Mouse (Mus musculus): ENCODE data around the gene Cdca7l. TPM values are rescaled to one million over a fixed set of nuclear protein-coding genes. Genes with fewer than 3 reads are reported as not detected.
"Not testable (repeated sequence)": the region's sequence is repeated elsewhere in the genome, so short reads cannot be mapped to it uniquely, and the experiment has no call there.

Cdca7l gene
- 3.4 and 4.1 TPM in 2 replicates for polyA plus RNA-seq (2015; fragmentation: Nextera tagmentation; extraction: Ambion mirVana)

GRCm38 (mm10) chr12:117803989-117804388 is at the start of gene Cdca7l:
Cdca7l (plus strand) TSS chr12:117804289.
- not testable (repeated sequence) for ATAC-seq (replicated peaks); H3K9me3 ChIP-seq

DNA sequence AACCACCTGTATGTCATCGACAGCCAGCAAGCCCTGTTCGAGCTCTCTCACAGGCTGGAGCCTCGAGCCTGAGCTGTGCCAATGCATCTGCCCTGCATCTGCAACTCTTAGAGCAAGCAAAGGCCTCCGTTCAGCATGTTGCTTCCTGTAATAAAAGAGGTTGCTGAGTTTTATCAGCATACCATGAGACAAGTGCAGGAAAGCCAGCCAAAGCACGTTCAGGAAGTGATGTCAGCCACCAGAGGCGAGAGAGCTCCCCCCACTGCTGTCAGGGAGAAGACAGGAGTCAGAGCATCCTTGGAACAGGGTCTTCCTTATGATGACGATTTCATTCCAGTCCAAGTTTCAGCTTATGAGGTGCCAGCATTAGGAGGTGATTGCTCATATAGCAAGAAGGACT is 48.1 kb upstream of the Cdca7l start:
- Histone ChIP-seq H3K27ac (no peak overlapping the region), H3K36me3 (replicated peaks) (no peaks in the 10 kb centered on the region), H3K27me3 (replicated peaks) (no peaks in the 10 kb centered on the region), H3K4me3 (no peak overlapping the region), H3K9ac (no peak overlapping the region), H3K9me3 (no peaks in the 10 kb centered on the region), H3K4me1 (peaks cover 15% of the 10 kb centered on the region), H3K4me2 (no peak overlapping the region)
- WGBS: 81% methylated on average over 7 of the region's 7 CpGs
- ATAC-seq (replicated peaks): no peak

More at GRCm38 (mm10) chr12:117803989-117804388, at the start of gene Cdca7l:
- not testable (repeated sequence) for H3K4me2 ChIP-seq; H3K27ac ChIP-seq; H3K4me3 ChIP-seq; H3K9ac ChIP-seq; H3K36me3 ChIP-seq (replicated peaks)
- Histone ChIP-seq H3K4me1 (peaks cover 31% of the 10 kb centered on the region), H3K27me3 (replicated peaks) (peaks cover 13% of the 10 kb centered on the region)
- 100% methylated on average over 2 of the region's 6 CpGs for WGBS

DNA sequence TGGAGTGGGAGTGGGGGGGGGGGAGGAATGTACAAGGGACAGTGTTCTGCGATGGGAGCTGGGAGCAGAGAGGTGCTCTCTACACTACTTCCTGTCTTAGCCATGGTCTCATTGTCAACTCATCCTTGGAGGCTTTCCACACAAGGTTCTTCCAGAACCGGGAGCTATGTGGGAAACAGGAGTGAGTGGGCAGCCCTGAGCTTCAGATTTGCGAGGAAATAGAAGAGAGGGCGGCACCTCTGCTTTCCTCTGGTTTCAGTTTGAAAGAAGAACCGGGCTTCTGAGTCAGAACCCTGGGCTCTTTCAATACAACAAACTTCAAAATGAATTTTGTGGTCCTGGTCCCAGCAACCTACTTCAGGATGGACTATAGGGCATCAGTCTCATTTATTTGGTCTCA is 43.7 kb upstream of the Cdca7l start:
- Histone ChIP-seq H3K4me1 (peaks cover 9% of the 10 kb centered on the region; the same call in 1 of the 2 replicates), H3K36me3 (replicated peaks) (no peaks in the 10 kb centered on the region), H3K27ac (no peak overlapping the region), H3K4me3 (no peak overlapping the region), H3K27me3 (replicated peaks) (no peaks in the 10 kb centered on the region), H3K4me2 (no peak overlapping the region), H3K9ac (no peak overlapping the region), H3K9me3 (no peaks in the 10 kb centered on the region)
- 87% methylated on average over 5 of the region's 5 CpGs for WGBS
- no peak for ATAC-seq (replicated peaks)

DNA sequence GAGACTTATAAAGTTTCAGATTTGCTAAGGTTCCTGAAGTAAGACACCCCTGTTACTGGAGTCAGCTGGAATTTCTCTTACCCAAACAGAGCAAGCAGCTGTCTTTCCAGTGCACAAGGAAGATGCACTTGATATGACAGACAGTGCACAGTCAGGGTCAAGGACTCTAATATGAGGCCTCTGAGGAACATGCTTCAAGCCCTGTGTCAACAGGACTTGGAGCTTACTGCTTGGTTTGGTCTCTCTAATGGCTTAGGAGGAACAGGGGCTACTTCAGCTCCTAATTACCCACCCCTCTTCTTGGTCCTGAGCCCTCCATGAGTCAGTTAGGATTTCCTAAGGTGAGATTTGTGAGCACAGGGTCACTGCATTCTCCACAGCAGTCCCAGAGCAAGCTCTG is 43.2 kb upstream of the Cdca7l start:
- Histone ChIP-seq H3K4me1 (peaks cover 9% of the 10 kb centered on the region; the same call in 1 of the 2 replicates), H3K9ac (no peak overlapping the region), H3K36me3 (replicated peaks) (no peaks in the 10 kb centered on the region), H3K27ac (no peak overlapping the region), H3K4me3 (no peak overlapping the region), H3K27me3 (replicated peaks) (no peaks in the 10 kb centered on the region), H3K4me2 (no peak overlapping the region), H3K9me3 (no peaks in the 10 kb centered on the region)
- ATAC-seq (replicated peaks): no peak

DNA sequence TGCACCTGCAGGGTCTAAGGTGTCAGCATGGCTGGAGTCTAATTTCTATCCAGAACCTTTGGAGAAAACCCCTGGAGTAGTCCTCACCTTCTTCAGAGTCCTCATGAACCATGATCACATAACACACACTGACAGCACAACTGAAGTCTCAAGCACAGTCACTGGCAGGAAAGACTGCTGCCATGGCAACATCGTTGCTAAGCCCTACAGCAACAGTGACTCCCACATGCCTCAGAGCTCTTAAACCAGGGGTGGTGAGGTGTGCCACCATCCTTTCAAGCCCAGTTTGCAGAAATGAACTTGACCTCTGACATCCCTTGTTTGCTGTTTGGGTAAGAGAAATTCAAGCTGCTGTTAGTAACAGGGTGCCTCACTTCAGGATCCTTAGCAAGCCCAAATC is 42.4 kb upstream of the Cdca7l start:
- no peaks in the 10 kb centered on the region for H3K36me3 ChIP-seq (replicated peaks)
- H3K27me3 ChIP-seq (replicated peaks): no peaks in the 10 kb centered on the region
- peaks cover 9% of the 10 kb centered on the region; the same call in 1 of the 2 replicates for H3K4me1 ChIP-seq
- H3K4me3 ChIP-seq: no peak overlapping the region
- no peak overlapping the region for H3K27ac ChIP-seq
- ATAC-seq (replicated peaks): peak; percentile 75
- H3K9me3 ChIP-seq: no peaks in the 10 kb centered on the region
- no peak overlapping the region for H3K9ac ChIP-seq
- H3K4me2 ChIP-seq: no peak overlapping the region
- WGBS: 31% methylated on average over 1 of the region's 1 CpGs

- Histone ChIP-seq H3K27me3 (replicated peaks) (no peaks in the 10 kb centered on the region), H3K9ac (no peak overlapping the region), H3K36me3 (replicated peaks) (no peaks in the 10 kb centered on the region), H3K4me3 (no peak overlapping the region), H3K4me2 (no peak overlapping the region), H3K27ac (no peak overlapping the region), H3K9me3 (no peaks in the 10 kb centered on the region), H3K4me1 (peaks cover 9% of the 10 kb centered on the region; the same call in 1 of the 2 replicates)
- 85% methylated on average over 3 of the region's 3 CpGs for WGBS
- no peak for ATAC-seq (replicated peaks)
Observed at GRCm38 (mm10) chr12:117763247-117763646, 40.8 kb upstream of the Cdca7l start.

GRCm38 (mm10) chr12:117764839-117765238 is 39.2 kb upstream of the Cdca7l start:
- Histone ChIP-seq H3K9ac (no peak overlapping the region), H3K9me3 (no peaks in the 10 kb centered on the region), H3K27me3 (replicated peaks) (0 out of 2 replicates have a peak, but pooled peaks cover 4% of the 10 kb centered on the region), H3K4me3 (no peak overlapping the region), H3K4me1 (peaks cover 9% of the 10 kb centered on the region; the same call in 1 of the 2 replicates), H3K4me2 (no peak overlapping the region), H3K27ac (no peak overlapping the region), H3K36me3 (replicated peaks) (no peaks in the 10 kb centered on the region)
- ATAC-seq (replicated peaks): no peak; the same call in 1 of the 2 replicates
- 7% methylated on average over 7 of the region's 7 CpGs for WGBS

DNA sequence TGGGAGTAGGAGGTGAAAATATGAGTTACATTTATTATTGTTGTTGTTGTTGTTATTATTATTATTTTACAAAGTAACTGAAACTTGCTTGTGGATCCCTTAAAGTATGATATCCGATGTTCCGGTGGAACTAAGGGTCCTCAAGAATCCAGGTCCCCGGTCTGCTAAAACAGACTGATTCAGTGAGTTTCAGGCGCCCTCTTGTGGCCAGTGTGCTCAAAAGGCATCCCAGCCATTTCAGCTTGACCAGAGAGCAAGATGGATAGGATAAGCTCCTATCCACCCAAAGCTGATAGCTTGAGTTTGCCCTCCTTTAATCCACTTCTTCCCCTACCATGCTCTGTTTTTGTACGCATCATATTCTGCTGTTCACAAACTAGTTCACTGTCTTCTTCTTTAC is 35.0 kb upstream of the Cdca7l start:
- Histone ChIP-seq H3K27me3 (replicated peaks) (0 out of 2 replicates have a peak, but pooled peaks cover 9% of the 10 kb centered on the region), H3K27ac (no peak overlapping the region), H3K4me3 (no peak overlapping the region), H3K9me3 (no peaks in the 10 kb centered on the region), H3K4me1 (no peaks in the 10 kb centered on the region), H3K9ac (no peak overlapping the region), H3K36me3 (replicated peaks) (no peaks in the 10 kb centered on the region), H3K4me2 (no peak overlapping the region)
- ATAC-seq (replicated peaks): 0 out of 2 replicates have a peak, but pooled peaks have one; percentile 29
- WGBS: 6% methylated on average over 5 of the region's 5 CpGs

DNA sequence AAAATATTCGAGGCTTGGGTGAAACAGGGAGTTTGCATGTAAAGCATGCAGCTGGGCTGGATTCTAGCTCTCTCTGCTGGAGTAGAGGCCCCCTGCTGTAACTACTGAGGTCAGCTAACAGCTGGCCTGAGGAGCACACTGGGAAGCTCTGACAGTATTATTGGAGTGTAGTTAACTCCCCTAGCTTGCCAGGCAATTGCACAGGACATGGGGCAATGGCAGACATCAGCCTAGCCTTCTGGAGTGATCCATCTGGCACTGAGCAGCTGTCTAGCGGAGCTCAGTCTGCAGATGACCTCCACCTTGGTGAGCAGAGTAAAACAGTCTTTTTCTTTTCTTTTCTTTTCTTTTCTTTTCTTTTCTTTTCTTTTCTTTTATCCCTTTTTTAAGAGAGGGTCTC is 33.9 kb upstream of the Cdca7l start:
- ATAC-seq (replicated peaks): no peak
- WGBS: 45% methylated on average over 2 of the region's 2 CpGs
- H3K4me3 ChIP-seq: no peak overlapping the region
- no peak overlapping the region for H3K9ac ChIP-seq
- H3K27me3 ChIP-seq (replicated peaks): 0 out of 2 replicates have a peak, but pooled peaks cover 9% of the 10 kb centered on the region
- H3K27ac ChIP-seq: no peak overlapping the region
- H3K4me1 ChIP-seq: no peaks in the 10 kb centered on the region
- no peak overlapping the region for H3K4me2 ChIP-seq
- no peaks in the 10 kb centered on the region for H3K36me3 ChIP-seq (replicated peaks)
- no peaks in the 10 kb centered on the region for H3K9me3 ChIP-seq

DNA sequence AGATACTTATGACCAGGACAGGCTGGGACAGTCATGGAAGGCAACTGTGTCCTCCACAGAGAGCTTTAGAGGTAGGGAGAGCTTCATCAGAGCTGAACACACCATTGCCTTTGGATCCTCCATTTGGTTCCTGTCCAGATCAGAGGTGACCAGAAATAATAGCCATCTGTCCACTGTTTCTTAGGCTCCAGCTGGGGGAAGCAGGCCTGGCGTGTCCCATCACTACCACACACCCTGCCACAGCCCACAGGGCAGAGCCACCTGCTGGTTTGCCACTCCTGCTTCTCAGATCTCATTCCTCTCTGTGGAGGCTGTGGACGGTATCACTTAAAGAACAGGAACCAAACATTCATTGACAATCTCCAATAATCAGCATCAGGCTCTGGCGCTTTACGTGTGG is 32.9 kb upstream of the Cdca7l start:
- Histone ChIP-seq H3K9me3 (no peaks in the 10 kb centered on the region), H3K9ac (no peak overlapping the region), H3K4me2 (no peak overlapping the region), H3K36me3 (replicated peaks) (no peaks in the 10 kb centered on the region), H3K27ac (no peak overlapping the region), H3K27me3 (replicated peaks) (0 out of 2 replicates have a peak, but pooled peaks cover 9% of the 10 kb centered on the region), H3K4me1 (no peaks in the 10 kb centered on the region), H3K4me3 (no peak overlapping the region)
- WGBS: 86% methylated on average over 4 of the region's 4 CpGs
- no peak for ATAC-seq (replicated peaks)

GRCm38 (mm10) chr12:117772638-117773037 is 31.5 kb upstream of the Cdca7l start:
- H3K4me3 ChIP-seq: no peak overlapping the region
- H3K4me2 ChIP-seq: no peak overlapping the region
- no peaks in the 10 kb centered on the region for H3K36me3 ChIP-seq (replicated peaks)
- H3K9ac ChIP-seq: no peak overlapping the region
- no peaks in the 10 kb centered on the region for H3K9me3 ChIP-seq
- ATAC-seq (replicated peaks): peak; percentile 51; the same call in 1 of the 2 replicates
- H3K27ac ChIP-seq: no peak overlapping the region
- 3% methylated on average over 2 of the region's 2 CpGs for WGBS
- no peaks in the 10 kb centered on the region for H3K4me1 ChIP-seq
- 0 out of 2 replicates have a peak, but pooled peaks cover 9% of the 10 kb centered on the region for H3K27me3 ChIP-seq (replicated peaks)

GRCm38 (mm10) chr12:117776841-117777240 is 27.2 kb upstream of the Cdca7l start:
- H3K9me3 ChIP-seq: no peaks in the 10 kb centered on the region
- ATAC-seq (replicated peaks): no peak
- no peaks in the 10 kb centered on the region for H3K27me3 ChIP-seq (replicated peaks)
- H3K4me2 ChIP-seq: no peak overlapping the region
- no peak overlapping the region for H3K27ac ChIP-seq
- no peaks in the 10 kb centered on the region for H3K36me3 ChIP-seq (replicated peaks)
- no peak overlapping the region for H3K4me3 ChIP-seq
- H3K4me1 ChIP-seq: no peaks in the 10 kb centered on the region
- no peak overlapping the region for H3K9ac ChIP-seq
- 64% methylated on average over 5 of the region's 5 CpGs for WGBS

GRCm38 (mm10) chr12:117781360-117781759 is 22.7 kb upstream of the Cdca7l start:
- no peak overlapping the region for H3K4me2 ChIP-seq
- H3K4me3 ChIP-seq: no peak overlapping the region
- no peak for ATAC-seq (replicated peaks)
- H3K9ac ChIP-seq: no peak overlapping the region
- no peak overlapping the region for H3K27ac ChIP-seq
- H3K27me3 ChIP-seq (replicated peaks): peaks cover 3% of the 10 kb centered on the region; the same call in 1 of the 2 replicates
- H3K4me1 ChIP-seq: no peaks in the 10 kb centered on the region
- H3K36me3 ChIP-seq (replicated peaks): no peaks in the 10 kb centered on the region
- 29% methylated on average over 2 of the region's 2 CpGs for WGBS
- no peaks in the 10 kb centered on the region for H3K9me3 ChIP-seq

Data from midbrain, embryonic 15.5 days (tissue).